Mouse (Mus musculus): ENCODE measurements around the gene Nfib.

Gene Nfib

DNA sequence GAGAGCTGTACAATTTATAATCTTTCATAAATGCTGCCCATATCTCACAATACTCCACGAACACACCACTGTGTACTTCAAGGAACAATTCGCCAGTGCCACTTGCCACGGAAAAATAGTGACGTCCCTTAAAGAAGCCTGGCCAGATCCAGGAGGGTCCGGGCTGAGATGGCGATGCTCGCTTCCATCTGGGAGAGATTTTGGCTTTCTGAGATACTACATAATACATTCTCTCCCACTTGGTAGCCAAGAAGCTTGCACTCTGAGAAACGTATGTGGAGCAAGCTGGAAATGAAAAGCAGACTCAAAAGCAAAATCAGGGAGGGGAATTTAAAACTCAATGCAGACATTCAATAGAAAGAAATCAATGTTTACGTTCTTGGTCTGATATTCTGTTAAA lies 313.1 kb downstream of the Nfib start:
- no peak for DNase-seq (ENCODE audit: inconsistent ontology term)

DNA sequence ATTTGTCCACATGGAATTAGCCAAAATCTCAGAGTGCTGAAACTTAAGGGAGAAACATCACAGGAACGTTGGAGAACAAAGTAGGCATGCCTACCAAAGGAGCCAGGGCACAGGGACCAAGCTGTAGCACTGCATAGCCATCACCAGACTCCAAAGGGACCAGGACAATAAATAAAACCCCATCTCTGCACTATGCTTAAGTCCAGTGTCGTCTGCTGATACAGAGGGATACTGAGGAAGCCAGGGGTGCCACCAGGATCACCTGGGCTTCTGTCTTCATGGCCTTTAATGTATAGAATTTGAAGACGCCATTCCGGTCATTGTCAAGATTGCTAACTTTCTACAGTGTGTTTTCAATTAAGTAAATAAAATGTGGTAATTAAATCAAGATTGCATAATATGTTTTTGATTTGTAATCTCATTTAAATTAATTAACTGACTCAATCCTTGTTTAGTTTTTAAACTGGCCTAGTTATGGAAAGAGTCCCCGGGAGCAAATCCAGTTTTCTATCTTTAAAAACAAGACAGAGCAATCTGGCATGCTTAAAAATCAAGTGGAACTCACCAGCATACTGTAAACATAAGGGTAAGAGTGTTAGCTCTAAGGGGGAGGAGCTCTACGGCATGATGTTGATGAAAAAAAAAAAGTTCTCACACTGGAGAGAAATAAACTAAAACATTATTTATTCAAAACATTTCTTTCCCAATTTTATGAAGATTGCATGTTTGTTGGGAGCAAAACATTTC lies 313.7 kb downstream of the Nfib start:
- DNase-seq (ENCODE audit: inconsistent ontology term) = no peak

DNA sequence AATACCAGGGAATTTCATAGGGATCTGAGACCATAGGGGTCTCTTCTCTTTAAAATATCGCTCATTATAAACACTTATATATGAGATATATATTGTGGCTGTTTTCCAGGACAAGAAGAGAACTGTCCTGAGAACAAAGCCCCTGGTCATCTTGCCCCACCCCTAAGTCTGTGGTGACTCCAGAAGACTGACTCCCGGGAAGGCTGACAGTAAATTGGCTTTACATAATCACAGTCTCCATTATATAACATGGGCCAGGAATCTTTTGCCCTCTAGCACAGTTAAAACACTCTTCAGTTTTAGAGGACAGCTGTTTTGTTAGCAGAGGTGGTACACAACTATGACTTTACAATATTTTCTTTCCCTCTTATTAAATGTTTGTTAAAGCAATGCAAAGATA lies 315.0 kb downstream of the Nfib start:
- no peak for DNase-seq (ENCODE audit: inconsistent ontology term)

DNA sequence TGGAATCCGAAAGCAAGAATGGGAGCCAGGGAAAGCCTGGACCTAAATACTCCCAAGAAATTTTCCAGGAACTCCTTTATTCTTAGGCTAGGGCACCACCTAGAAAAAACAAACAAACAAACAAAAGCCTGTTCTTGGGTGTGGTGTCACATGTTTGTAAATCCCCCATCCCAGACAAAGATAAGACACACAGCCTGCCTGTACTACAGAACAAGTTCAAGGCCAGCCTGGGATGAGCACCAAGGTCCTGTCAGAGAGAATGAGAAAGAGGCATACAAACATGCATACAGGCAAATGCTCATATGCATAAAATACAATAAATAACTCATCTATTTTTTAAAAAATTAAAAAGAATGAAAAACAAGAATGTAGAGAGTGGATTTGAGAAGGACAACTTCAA lies 315.7 kb downstream of the Nfib start:
- no peak for DNase-seq (ENCODE audit: inconsistent ontology term)

DNA sequence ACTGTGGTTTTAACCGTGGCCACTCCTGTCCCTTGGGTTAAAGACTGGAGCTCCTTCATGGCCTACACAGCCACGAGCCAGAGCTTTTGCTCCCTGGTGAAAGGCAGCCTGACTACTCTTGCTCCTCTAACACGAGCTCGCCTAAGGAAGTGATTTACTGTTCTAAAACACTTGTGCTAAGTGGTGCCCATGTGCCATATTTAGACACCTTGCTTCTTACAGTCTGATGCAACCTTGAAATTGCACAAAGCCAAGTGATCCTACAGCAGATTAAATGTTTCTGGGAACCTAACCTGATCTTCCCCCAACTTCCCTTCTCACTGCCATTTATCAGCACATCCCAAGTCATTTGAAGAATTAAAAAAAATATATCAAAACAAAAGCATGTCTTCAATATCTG lies 317.9 kb downstream of the Nfib start:
- no peak for DNase-seq (ENCODE audit: inconsistent ontology term)

DNA sequence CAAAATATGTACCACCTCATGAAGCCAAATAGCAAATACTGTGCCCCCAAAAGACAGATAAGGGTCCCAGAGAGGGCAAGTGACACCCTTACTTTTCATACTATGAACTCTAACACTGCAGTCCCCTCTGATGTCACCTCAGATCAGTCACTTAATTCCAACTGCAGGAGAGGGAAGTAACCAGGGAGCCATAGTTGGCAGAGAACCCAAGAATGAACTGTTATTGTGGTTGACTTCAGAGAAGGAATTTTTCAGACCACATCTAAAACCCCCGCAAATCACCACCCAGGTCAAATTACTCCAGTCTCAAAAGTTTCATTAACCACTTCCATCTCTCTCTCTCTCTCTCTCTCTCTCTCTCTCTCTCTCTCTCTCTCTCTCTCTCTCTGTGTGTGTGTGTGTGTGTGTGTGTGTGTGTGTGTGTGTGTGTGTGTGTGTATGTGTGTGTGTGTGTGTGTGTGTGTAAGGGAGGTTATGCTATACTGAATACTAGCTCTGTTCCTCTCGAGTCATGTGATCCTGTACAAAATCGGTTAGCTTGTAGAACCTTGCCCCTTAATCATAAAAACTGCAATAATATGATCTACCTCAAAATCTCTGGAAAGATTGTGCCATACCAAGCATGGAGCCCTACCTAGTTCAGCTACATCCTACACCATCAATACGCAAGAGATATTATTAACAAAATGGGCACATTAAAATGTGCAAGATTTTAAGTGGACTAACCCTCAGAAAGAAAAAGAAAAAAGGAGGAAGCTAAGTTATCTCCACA lies 319.1 kb downstream of the Nfib start:
- peak; percentile 92 for DNase-seq (ENCODE audit: inconsistent ontology term)

DNA sequence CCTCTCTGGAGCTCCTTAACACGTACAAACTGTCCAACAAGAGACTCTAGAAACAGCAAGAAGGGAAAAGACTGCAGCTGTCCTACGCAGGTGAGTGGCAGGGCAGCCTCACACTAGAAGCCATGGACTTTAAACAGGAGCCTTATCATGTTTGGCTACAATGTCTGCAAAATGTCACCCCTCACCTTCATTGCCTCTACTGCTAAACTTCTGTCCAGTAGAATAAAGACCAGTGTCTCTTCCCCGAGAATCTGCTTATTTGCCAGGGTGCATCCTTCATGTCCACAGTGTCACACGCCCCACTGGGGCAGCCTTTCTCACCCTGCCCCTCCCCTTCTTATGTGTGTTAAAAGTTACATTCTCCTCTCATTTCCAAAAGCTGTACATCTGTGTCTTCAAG lies 319.9 kb downstream of the Nfib start:
- DNase-seq (ENCODE audit: inconsistent ontology term) = no peak

DNA sequence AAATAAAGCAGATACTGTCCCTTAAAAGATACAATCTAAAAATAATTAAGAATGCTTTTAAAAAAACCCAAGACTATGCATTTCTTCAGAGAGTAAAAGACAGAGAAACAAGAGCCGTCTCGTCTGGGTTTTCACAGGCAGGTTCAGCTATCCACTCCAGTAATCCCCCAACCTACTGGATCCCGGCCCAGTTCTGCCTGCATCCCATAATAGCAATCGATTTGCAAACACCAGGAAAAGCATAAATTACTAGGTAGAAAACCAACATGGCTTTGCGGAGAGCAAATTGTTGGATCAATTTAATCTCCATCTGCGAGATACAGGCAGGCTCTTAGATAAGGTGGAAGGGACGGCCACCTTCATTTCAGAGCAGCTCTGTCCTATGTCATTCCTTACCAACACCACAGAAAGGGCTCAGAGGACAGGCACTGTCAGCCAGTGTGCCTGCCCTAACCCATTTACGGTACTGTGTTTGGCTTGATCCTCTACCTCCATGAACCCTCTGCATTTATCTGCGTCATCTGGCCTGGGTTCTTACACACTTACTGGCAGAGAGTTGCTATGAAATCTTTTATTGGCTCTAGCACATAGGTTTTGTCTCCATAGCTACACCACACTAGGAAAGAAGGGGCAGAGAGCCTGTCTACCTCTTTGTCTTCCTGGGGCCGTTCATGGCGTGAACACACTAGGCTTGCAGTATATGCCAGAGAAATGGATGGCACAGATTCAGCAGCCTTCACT lies 321.4 kb downstream of the Nfib start:
- DNase-seq (ENCODE audit: inconsistent ontology term) = peak; percentile 45

DNA sequence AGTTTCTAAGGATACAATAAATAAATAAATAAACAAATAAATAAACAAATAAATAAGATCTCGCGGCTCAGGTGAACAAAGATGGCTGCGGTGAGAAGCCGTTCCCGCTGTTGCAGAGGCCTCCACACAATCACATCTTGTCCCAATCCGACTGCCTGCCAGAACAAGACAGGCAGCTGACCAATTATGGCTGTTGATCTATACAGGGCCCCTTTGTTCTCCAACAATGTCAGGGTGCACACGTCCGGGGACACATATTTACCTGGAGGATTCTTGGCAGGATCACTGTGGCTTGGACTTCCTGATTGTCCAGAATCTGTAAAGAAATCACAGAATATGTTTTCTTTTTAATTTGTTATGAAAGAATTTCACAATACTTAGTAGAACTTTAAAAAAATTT lies 322.2 kb downstream of the Nfib start:
- peak; percentile 38 for DNase-seq (ENCODE audit: inconsistent ontology term)

DNA sequence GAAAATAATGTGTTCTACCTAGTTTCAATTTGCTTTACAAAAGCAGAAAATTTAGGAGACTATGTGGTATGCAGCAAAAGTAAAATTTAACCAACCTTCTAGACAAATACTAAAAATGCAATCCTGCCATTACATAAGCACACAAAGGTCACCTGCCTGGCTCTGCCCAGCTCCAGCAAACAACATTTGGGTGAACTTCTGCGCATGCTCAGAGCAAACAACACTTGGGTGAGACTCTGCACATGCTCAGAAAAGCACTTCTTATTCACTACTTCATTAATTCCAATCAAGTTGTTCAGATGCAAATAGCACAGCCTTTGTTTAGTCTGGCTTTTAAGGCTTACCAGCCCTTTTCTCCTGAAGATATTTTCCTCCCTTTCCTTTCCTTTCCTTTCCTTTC lies 323.8 kb downstream of the Nfib start:
- DNase-seq (ENCODE audit: inconsistent ontology term) = no peak

DNA sequence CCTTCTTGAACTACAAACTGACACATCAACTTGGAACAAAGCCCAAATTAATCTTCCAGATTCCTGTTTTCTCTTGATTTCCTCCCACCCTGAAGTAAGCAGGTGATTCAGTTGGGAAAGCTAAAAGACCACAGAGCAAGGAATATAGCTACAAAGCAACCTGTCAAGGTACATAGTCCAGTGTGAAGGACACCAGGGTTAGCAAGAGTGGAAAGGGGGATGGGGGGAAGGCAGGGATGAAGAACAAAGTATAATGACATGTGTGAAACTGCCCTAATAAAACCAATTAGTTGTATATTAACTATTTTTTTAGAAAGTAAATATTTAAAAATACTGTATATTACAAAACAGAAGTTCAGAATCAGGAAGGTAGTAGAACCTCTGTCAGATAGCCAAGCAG lies 325.0 kb downstream of the Nfib start:
- DNase-seq (ENCODE audit: inconsistent ontology term) = no peak

DNA sequence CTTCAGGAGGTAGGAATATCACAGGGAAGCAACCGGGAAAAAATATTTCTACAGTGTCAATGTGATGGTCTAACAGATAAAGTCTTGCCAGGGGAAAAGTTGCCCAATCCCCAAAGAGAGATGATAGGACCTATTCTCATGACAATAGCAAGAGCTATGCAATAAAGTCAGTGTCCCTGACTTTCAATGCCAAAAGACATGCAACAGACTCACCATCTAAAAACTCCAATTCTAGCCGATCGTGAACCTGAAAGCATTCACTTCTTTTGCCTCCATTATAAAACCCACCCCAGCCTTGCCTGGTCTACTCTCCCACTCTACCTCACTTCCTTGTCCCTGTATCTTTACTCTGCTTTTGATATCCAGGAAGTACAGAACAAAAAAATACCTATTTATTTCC lies 327.5 kb downstream of the Nfib start:
- DNase-seq (ENCODE audit: inconsistent ontology term) = no peak

DNA sequence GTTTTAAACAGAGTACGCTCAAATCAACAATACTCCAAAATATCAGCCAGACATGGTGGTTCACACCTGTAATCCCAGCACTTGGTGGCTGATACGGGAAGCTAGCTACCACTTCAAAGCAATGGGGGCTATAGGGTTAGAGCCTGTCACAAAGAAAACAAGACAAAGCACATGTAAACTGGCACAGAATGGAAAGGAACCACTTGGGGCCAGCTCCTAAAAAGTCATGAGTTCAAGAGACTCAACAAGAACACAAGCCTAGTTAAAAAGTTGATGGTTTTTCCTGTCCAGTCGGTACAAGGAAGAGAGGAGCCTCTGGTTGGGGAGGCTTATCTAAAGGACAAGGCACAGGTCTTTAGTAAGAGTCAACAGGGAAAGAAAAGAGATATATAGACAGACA lies 327.9 kb downstream of the Nfib start:
- no peak for DNase-seq (ENCODE audit: inconsistent ontology term)

DNA sequence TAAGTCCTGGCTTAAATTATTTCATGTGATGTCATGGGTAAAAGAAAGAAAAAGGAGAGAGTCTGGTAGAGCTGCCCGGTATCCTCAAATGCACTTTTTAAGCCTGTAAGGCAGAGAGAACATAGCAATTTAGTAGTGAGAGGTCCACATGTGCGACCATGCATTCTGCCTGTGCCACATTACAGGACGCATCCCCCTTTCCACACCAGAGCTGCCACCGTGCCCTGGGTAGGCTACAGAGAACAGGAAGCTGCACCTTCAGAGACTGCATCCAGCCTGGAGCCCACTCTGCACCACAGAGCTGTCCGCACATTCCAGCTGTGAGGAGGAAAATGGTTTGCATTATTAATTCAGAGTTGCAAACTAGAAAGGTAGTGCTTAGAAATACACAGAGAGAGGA lies 331.0 kb downstream of the Nfib start:
- no peak for DNase-seq (ENCODE audit: inconsistent ontology term)

DNA sequence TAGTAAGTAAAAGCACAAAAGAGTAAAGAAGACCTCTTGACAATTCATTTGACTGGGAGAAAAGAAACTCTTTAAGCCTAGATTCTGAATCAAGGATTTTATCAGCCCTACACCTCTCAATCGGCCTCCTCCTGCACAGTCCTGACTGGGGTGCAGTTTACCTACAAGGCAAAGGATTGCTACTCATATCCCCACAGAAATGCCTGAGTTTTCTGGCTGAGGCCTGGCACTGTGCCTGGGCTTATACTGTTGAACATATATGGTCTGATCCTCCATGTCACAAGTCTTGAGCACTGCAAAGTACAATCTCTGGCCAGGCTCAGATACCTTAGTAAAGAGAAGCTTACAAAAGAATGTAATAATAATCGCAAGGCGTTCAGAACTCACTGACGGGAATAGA lies 333.3 kb downstream of the Nfib start:
- no peak for DNase-seq (ENCODE audit: inconsistent ontology term)

DNA sequence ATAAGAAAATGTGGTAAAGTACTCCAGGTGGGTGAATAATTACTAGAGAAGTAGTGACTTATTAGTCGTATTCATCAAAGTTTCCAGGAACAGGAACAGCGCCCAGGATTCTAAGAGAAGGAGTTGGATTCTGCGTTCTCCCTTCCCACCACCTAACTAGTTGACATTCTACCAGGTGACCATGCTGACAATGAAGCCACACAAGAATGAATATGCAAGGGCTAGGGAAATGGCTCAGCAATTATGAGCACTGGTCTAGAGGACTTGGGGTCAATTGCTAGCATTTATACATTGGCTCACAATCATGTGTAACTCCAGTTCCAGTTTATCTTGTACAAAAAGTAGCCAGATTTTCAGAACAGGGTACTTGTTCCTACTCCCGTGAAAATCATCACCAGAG lies 334.1 kb downstream of the Nfib start:
- DNase-seq (ENCODE audit: inconsistent ontology term) = no peak

DNA sequence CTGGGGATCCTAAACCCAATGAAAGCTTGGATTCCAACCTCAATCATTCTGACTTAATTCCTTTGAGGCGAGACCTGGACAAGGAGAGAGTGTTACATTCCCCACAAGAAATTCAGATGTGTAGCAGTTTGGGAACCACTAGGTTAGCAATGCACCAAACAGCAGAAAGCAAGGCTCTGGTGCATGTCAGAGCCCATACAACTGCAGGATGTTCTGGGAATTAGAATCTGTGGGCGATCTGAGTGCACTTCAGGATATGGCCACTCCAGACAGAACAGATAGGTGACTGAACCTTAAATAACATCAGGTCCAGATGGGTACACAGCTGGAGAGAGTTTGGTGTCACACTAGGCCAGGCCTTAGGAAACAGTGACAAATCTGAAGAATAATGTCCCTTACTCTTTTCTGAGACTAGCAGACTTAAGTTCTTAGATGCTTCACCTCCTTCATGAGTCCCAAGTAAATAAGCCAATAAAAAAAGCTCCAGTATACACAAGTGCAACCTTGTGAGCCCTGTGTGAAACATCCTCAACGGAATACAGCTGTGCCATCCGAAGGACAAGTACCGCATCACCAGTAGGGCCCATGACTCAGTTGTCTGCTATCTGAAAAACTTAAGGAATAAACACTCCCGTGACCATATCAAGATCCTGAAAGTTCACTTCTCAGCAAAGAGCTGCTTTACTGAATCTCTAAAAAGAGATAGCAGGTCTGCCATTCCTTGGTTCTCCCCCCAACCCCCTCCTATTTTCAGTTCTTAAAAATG lies 336.4 kb downstream of the Nfib start:
- DNase-seq (ENCODE audit: inconsistent ontology term) = no peak

DNA sequence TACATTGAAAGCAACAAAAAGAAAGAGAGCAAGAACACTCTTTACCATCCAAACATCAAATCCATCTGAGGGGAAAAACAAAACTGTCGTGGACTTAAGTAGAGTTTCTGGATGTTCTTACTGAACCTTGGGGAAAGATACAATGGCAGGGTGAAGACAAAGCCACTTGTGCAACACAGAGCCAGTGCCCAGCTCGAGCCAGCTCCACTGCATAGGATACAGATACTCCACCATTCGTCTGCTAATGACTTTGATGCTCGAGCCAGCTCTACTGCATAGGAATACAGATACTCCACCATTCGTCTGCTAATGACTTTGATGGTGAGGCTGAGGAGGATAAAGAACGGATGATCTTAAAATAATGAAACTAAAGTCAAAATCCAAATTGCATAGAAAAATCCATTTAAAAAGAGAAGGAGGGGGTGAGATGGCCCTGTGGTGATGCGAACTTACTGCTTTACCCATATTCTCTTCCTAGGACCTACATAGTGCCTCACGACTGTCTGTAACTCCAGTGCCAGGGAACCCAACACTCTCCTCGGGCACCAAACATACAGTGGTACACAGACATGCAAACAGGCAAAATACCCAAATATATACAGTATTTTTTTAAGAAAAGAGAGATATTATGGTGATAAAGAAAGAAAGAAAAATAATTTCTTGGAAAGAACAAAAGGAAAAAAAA lies 337.3 kb downstream of the Nfib start:
- no peak for DNase-seq (ENCODE audit: inconsistent ontology term)

DNA sequence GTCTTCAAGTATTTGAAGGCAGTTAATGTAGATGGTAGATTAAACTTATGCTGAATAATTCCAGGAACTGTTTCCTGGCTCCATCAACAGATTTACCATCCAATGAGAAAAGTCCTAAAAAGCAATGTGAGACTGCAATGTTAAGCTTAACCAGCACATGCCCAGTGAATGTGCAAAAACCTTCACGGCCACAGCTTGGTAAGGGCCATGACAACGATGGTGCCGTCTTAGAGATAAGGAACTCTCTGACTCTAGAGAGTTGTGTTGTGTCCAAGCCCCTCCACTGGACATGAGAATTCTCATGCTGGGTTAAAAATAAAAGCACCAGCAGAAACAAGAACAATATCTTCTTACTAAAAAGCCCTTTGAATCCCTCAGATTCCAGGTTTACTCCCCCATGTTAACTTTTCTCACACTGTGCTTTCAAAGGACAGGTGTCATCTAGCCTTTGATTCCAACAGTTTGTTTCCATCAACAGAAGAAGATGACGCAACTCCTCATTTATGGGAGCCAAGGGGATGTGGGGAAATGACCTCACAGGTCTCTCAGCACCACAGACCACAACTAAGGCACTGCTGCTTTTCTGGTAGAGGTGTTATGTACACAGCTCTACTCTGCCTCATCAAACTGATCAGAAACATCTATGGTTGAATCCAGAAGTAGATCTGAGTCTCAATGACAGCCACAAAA lies 340.7 kb downstream of the Nfib start:
- no peak for DNase-seq (ENCODE audit: inconsistent ontology term)

DNA sequence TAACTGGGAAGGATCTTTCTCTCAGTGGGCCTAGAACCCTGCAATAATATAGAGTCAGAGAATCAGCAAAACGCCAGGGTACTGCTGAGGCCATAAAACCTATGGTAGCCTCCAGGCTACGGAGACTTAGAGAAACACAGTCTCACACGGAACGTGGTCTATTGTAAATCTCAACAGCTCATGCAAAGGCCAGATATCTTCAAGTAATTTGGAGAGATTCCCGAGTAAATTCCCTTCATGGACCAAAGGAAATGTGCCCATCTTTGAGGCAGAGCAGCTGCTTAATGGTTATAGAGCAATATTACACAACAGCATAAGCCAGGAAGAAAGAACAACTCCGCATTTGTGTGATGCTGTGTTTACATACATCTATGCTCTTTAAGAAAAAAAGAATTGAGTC lies 341.6 kb downstream of the Nfib start:
- no peak for DNase-seq (ENCODE audit: inconsistent ontology term)

DNA sequence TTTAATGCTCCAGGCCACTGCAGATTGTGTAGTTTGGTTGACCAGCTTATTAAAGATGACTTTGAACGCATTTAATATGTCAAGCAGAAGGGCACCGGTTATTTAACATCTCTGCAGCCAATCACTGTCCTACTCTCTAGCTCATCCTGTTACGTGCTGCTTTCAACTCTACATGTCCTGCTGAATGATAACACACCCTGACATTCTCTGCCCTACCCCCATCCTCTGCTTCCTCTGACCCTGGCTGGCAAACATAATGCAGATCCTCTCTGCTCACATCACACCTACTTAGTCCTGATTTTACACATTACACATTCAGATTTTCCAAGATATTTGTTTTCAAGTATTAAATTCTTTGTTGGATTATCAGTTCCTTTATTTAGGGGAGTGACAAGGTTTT lies 343.3 kb downstream of the Nfib start:
- no peak for DNase-seq (ENCODE audit: inconsistent ontology term)

Data from Muller cell, postnatal 12 days (primary cell).